Mouse (Mus musculus) left cerebral cortex, postnatal 25 days (tissue): ENCODE data around the gene Stap2. TPM values are rescaled to one million over a fixed set of nuclear protein-coding genes. Genes with fewer than 3 reads are reported as not detected.
A peak's percentile ranks its signal among the peaks of the same experiment; 100 is the strongest.

Experiments used
- DNase-seq, 2 experiments: peaks; one replicate each; pipeline ENCODE4 v3.0.0; 2022; ENCODE audit warnings: low spot score in 2 of 2, mixed read lengths in 1 of 2
- intact Hi-C: fragments of 180-260 bp; cut with DNase I; formaldehyde crosslinking; loops from one replicate; pipeline ENCODE4 v1.15.1; 2025
- total RNA-seq, 2 experiments: library from RNA; stranded (reverse); gene quantifications; 2 replicates each; pipeline ENCODE4 v1.2.3; 2021

Stap2 gene
- total RNA-seq, 2 experiments from 2014 or later: 1.9 to 3.0 TPM

DNA sequence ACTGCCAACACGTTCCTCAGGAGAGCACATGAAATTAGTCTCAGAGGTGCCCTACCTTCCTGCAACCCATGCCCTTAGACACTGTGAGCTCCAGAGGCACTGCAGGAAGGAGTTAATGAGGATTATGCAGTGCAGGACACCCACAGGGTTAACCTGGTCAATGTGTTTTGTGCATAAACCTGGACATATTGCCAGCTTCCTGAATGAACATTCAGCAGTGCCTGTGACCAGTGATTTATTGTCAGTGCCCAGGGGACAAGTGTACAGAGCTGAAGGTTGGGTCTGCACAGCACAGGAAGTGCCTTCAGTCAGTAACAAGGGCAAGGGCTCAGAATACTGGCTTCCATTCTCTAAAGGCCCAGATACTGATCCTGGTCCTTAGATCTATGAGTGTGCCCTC lies 21.5 kb upstream of the Stap2 start:
- intact Hi-C loops: no loop called here
- DNase-seq: no peak

DNA sequence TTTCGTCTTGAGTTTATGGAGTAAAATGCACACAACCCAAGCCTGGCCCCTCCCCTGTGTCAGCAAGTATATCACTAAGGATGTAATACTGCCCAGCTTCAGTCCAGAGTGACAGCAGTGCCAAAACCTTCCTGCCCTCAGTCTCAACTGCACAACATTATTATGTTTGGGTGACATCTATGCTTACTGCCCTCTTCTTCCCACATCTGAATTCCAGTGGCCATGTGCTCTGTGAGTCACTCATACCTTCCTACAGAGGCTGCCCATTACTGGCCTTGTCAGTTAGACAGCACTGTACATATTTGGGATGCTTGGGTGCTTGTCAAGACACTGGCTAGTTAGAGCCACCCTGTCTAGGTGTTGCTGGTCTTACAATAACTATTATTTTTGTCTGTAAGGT lies 20.9 kb upstream of the Stap2 start:
- no peak for DNase-seq
- intact Hi-C loops: no loop called here

DNA sequence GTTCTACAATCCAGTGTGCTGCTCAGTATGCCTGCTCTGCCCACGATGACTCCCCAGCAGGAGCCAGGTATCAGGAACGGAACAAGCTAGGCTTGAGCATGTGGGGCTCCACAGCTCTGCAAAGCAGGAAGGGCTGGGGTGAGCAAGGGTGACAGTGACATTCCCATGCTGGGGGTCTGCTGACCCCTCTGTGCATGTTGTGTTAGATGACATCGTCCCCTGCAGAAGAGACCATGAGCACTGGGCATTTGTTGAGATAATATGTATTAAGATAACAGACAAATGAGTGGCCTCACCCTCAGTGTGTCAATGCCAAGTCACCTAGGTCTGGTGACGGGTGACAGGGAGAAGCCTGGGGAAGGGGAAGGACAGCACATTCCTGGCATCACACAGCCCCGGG lies 19.5 kb upstream of the Stap2 start:
- intact Hi-C loops: no loop called here
- no peak for DNase-seq

DNA sequence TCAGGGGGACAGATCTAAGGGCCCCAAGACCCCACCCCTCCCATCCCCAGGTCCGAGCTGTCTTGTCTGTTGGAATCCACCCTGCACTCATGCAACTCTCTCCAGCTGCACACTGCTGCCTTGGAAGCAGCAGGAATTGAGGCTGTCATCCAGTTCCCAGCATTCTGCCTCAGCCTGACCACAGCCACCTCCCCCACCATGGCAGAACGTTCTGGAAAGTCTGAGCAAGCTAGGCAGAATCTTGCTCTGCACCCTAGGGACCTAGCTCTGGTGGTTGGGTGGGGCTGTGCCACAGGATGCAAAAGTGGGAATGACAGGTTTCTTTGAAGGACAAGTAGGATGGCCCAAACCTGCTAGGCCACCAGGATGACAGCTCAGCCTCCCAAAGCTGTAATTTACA lies 19.1 kb upstream of the Stap2 start:
- DNase-seq: no peak

DNA sequence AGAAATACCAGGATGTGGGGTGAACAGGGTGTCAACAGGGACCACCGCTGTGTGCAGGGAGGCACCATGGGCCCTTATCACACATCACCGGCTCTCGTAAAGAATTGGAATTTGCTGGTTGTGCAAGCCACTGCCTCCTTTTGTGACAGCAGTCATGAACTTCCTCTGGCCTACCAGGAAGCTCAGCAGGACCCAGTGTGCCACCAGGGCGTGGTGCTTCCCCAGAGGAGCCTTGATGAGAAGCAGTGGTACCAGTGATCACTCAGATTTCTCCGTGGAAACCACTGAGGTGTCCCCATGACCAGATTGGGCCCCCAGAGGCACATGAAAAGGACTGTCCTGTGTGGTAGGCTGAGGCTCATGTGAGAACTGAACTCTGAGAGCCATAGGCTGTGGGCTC lies 18.0 kb upstream of the Stap2 start:
- DNase-seq: no peak
- intact Hi-C loops: no loop called here

More for the DNA sequence above, 19.1 kb upstream of the Stap2 start:
- intact Hi-C loops: no loop called here

DNA sequence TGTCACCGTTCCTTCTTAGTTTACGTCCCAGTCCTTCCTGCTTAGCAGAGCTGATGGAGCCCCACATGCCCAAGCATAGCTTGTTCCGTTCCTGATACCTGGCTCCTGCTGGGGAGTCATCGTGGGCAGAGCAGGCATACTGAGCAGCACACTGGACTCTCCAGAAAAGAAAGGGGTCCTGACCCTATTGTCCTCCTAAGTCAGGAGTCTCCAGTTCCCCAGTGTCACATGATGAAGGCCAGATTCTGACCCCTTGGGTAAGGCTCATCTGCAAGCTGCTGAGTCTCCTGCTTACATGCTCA lies 17.6 kb upstream of the Stap2 start:
- DNase-seq: no peak
- intact Hi-C loops: loop anchor here (1.0 kb wide), 1 partner anchor 11 kb away; no protein-coding TSS in a partner anchor

DNA sequence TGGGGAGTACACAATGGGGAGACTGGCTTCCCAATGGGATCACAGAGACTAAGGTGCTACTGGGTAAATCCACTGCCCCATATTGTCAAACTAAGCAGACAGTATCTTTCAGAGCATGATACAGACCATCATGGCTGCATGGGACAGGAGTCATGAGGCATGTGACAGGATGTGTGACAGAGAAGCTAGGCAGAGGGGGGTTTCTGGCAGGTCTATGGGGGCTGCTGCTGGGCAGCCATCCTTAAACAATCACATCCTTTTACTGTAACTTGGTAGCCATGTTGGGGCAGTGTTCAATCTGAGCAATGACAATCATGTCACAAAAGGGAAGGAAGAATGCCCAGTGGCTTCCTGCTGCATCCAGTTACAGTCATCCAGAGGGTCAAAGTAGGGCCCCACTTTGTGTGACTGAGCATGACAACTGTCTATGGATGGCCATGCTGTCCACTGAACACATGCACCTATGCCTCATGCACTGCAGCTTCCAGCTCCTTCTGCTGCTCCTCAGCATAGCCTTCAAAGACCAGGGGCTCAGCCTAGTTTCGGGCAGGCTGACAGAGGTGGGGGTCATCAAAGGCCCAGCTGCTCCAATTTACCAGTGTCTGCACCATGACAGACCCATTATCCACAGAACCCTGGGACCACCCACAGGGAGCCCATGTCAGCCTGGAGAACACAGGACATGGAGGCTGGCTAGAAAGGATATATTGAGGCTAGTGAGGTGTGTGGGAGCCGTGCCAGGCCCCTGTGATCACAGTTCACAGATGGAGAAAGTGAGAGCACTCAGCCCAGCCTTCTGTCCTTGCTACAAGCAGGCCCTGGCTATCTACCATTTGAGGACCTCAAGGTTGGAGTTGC lies 17.0 kb upstream of the Stap2 start:
- intact Hi-C loops: loop anchor here (1.0 kb wide), 1 partner anchor 12 kb away; no protein-coding TSS in a partner anchor
- no peak for DNase-seq

DNA sequence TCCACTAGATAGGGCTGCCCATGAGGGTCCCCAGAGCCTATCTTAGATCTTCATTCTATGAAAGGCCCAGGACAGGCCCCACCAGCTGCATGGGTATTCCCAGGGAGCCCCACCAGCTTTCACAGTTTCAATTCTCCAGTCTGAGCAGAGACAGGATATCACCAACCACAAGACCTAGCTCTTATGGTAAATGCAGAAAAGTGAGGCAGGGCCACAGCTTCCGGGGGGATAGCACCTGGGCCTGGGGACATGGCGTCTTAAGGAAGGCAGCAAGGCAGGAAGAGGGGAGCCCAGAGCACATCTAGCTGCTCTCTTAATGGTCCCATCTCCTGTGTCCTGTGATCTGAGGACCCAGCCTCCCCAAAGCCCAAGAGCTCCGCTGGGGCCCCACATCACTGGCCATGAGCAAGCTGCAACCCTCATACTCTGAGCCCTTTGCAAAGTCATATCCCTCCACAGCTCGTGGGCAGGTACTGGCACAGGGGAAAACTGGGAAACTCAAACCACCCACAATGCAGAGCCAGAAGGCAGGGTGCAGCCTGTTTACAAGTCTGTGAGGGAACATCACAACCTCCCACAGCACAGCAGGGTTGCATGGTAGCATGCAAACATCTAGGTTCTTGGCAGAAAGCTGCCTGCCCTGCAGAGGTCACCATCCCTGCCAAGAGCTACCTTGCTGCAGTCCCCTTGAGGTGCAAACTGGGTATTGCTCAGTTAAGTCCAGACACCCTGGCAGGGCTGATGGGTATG lies 16.0 kb upstream of the Stap2 start:
- intact Hi-C loops: no loop called here
- DNase-seq: peak; percentile 63 to 89

DNA sequence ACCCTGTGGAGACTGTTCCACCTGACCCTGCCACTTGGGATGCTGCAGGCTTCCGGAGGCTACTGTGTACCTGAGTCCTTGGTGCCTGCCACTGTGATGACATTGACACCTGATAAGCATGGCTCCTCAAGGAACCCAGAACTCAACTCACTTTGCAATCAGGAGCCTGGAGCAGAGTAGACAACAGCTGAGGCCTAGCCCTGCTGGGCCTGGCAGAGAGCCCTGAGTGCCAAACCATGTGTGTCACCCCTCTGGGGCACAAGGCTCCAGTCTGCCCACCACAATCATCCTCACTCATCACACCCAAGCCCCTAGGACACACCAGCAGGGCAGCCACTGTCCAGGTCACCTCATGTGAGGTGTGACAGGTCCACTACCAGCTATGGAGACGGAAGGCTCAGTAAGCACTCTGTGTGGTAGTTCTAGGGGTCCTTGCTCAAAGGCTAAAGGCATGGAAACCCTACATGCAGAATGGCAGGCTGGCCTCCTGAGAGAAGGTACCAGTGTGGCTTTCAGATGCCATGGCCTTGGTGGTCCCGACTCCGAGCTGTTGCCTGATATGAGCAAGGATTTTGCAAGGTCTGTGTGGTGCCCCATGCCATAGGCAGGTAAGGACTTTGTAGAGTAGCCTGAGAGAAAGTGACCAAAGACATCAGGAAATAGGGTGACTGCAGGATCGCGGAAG lies 15.2 kb upstream of the Stap2 start:
- intact Hi-C loops: no loop called here
- no peak for DNase-seq

DNA sequence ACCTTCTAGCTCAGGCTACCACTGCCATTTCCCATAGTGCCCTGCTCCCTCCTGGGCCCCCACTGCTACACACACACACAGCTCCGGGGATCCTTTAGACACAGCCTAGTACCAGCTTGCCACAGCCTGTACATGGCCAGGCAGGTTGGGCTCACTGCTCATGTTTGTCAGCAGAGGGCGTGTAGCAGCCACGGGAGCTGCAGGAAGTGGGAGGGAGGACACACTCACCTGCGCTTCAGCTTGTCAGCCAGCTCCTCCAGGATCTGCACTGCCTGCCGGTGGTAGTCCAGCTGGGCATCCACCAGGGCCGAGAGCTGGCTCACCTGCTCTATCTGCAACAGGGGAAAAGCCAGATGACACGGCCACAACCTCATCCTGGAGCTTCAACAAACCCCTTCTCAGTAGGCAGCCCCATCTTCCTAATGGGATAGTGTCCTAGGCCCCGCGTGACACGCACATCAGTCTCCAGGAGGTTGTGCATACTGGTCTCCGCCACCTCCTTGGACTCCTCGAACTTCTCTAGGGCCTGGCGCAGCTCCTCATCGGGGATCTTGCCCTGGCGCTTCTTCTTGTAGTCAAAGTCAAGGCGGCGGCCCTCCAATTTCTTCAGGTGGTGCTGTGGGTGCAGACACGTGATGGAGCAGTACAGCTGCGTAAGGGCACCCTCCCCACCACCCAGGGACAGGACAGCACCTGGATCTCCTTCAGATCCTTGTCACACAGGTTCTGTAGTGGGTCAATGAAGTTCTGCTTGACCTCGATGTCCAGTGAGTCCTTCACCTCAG lies 13.2 kb upstream of the Stap2 start:
- DNase-seq: peak; percentile 66 to 73
- intact Hi-C loops: no loop called here

DNA sequence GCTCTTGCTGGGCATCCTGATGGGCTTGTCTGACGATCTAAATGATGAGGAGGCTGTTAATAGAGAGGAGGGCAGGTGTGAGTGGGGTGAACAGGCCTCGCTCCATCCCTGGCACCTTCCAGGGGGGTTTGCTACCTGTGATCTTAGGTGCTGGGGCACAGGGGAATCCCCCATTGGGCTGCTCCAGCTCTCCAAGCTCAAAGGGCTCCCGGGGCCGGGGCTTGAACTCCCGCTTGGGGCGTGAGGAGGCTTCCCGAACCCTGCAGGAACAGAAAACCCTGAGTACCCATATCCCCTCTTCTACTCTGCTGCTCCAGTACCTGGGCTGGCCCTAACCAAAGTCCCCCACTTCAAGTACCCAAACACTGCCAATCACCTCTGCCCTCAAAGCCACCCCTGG lies 12.5 kb upstream of the Stap2 start:
- DNase-seq: no peak
- intact Hi-C loops: no loop called here

DNA sequence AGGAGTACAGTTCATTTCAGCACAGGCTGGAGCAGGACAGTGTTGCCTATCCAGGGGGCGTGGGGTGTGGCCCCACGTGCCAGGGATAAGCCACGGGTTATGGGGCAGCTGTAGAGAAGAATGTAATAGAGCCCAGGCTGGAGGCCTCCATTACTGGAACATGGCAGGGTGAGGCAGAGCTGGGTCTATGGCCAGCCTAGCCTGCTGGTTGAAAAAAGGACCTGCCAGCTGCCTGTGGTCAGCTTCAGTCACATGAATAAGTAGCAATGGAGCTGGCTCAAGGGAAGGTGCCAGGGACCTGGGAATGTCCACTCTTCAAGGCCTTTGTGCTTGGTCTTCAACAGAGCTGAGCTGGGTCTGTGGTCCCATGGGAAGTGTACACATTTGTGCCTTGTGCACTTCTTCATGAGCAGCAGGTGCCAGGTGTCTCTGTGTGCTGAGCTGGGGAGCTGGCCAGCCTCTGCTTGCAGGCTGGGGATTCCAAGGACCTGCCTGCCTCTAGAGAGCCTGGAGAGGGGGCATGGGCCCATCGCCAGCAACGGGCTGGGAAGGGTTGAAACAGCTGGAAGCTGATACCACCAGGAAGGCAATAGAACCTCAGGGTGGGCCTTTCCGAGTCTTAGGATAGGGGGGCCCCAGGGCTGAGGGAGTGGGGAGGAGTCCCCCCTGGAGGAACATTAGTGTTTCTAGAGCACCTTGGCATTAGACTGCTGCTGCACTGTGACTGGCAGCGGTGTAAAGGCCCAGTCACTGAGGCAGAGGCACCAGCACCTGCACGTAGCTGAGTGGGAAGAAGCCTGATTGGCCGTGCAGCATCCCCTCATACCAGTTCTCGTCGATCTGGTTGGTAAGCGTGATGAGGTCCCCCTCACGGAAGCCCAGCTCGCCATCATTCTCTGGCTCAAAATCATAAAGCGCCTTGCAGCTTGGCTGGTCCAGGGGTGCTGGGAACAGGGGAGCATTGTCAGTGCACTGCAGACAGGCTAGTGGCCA lies 11.7 kb upstream of the Stap2 start:
- DNase-seq: no peak
- intact Hi-C loops: no loop called here

DNA sequence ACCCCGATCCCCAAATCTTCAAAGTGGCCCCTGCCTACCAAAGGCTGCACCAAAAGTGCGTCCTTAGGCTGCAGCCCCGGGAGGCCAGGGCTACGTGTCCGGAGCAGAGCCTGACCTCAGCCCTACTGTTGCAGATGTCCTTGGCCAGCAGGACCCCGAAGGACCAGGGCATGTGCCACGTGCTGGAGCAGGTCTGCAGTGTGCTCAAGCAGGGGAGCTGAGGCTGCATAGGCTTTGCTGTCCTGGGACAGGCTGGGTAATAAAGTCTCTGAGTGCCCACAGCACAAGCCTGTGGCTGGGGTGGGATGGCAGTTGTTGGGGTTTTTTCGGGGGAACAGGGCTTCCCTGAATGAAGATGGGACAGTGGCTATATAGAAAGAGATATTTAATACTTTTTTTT lies 11.0 kb upstream of the Stap2 start:
- intact Hi-C loops: no loop called here
- DNase-seq: no peak

DNA sequence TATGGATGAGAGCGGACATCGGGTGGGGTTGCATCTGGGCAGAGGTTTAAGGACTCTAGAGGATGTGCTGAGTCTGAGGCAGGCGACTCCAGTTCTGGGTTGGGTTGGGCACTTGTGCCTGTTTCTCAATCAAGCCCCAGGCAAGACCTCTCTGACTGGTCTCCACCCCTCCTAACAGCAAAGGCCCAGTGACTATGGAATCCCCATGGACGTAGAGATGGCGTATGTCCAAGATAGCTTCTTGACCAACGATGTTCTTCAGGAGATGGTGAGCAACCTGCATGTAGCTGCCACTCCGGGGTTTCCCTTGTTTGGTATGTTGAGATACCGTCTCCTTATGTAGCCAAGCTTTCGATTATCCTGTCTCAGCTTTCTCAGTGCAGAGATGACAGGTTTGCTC lies 9.9 kb upstream of the Stap2 start:
- intact Hi-C loops: no loop called here
- DNase-seq: no peak

DNA sequence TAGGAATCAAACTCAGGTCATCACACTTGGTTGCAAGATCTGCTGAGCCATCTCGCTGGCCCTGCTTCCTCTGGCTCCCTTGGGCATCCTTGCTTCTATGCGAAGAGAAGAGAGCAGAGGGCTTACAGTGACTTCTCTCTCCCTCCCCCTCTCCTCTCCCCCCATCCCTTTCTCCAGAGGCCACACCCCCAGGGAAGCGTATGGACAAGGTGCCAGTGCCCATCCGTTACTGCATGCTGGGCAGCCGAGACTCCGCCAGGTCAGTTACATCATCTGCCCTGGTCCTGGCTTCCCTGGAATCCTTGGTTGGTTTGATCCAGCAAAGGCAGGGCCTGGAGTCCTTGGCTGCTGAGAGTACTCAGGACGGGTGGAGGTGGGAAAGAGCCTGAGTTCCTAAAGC lies 6.1 kb upstream of the Stap2 start:
- no peak for DNase-seq
- intact Hi-C loops: loop anchor here (2.0 kb wide), 1 partner anchor 35 kb away; no protein-coding TSS in a partner anchor

DNA sequence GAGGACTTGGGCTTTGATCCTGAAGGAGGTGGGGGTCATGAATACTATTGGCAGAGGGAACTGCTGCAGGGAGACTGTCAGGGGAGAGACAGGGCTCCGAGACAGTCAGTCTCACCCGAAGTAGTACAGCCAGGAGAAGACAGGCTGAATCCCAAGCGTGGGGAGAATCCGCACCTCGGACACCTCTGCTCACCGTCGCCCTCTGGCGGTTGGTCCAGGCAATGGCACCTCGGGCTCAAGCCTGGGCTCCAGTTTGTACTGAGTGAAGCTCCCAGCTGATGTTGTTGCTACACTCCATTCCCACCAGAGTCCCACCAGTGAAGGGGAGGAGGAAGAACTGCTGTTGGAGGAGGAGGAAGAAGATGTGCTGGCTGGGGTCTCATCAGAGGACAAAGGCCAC lies 5.3 kb upstream of the Stap2 start:
- peak; percentile 56 to 66 for DNase-seq
- intact Hi-C loops: loop anchor here (2.0 kb wide), 1 partner anchor 34 kb away; no protein-coding TSS in a partner anchor

DNA sequence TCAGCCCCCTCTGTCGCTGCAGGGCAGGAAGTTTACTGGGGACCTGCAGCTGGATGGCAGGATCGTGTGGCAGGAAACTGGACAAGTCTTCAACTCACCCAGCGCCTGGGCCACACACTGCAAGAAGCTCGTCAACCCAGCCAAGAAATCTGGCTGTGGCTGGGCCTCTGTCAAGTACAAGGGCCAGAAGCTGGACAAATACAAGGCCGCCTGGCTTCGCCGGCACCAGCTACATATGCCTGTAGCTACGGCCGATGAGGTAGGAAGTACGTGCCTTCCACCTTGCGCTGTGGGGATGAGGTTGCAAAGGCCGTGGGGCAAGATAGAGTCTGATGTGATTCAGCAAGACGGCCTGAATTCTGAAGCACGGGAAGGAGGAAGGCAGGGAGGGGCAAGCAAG lies 4.9 kb upstream of the Stap2 start:
- DNase-seq: no peak
- intact Hi-C loops: loop anchor here (2.0 kb wide), 1 partner anchor 33 kb away; no protein-coding TSS in a partner anchor

DNA sequence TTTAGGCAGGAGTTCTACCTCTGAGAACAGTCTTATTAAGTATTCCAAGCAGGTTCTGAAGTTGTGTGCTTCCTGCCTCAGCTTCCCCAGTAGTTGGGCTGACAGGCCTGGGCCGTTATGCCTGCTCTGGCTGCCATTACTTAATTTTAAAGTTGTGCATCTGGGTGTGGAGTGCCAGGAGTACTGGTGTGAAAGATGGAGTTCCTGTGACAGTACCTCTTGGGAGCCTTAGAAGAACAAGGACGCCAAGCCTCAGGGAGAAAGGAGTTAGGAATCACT lies 4.5 kb upstream of the Stap2 start:
- intact Hi-C loops: loop anchor here (1.0 to 5.0 kb wide), 3 partner anchors 26 to 308 kb away; partner anchors contain the start of gene Sh3gl1

More for the DNA sequence above, 4.5 kb upstream of the Stap2 start:
- DNase-seq: no peak
